Mouse (Mus musculus) heart, postnatal 10 days (tissue): ENCODE results near the gene Cubn. TPM values are rescaled to one million over a fixed set of nuclear protein-coding genes. Genes with fewer than 3 reads are reported as not detected.

Experiments
- DNase-seq, 2 experiments: peaks; one replicate each; pipeline ENCODE4 v3.0.0; 2021
- intact Hi-C: fragments of 180-260 bp; cut with DNase I; formaldehyde crosslinking; loops from one replicate; pipeline ENCODE4 v1.15.1; 2025
- total RNA-seq, 2 experiments: library from RNA; stranded (reverse); gene quantifications; 2 replicates each; pipeline ENCODE4 v1.2.3; 2021

Gene Cubn
- total RNA-seq, 2 experiments from 2014 or later: 1.6 to 1.7 TPM

DNA sequence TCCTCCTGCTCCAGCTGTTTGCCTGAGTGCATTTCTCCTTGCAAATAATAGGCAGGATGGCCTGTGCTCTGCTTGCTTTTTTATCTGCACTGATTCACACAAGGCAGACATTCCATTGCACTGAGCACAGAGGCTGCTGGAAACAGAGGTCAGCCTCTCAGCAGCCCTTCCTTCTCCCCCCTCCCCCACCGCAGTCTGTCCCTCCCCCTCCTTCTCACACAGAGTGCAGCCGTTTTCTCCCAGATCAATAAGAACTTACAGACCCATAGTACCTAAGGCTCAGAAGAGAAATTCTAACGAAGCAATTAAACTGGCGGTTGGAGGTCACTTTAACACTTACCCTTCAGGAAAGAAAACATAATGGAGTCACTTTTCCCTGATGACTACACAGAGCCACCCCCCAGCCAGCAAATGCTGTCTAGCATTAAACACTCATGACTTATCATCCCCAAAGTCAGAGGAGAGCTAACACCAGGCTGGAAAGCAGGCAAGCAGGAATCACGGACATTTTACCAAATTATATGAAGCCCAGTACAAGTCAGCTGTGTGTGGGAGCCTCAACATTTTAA is 119.3 kb downstream of the Cubn start:
- peak; percentile 74 to 79 for DNase-seq
- intact Hi-C loops: loop anchor here (2.0 kb wide), 1 partner anchor 40 kb away; no protein-coding TSS in a partner anchor

DNA sequence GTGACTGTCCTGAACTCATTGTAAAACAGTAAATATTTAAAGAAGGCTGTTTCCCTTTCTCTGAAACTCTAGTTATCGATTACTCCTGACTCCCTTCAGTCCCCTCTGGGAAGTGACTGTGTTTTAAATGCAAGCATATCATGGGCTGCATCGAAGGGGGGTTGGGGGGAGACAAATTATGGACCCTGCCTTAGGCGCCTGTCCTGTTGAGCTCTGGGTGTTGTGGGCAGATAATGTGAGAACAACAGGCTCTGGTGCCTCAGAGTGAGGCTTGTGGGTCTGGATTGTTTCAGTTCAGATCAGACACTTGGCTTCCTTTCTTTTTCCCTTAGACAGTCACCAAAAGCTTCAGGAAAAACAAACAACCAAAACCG is 119.8 kb downstream of the Cubn start:
- intact Hi-C loops: loop anchor here (1.0 to 2.0 kb wide), 2 partner anchors 41 to 203 kb away; no protein-coding TSS in a partner anchor

GRCm38 (mm10) chr2:13371072-13371796 is 120.4 kb downstream of the Cubn start:
- peak; percentile 19 to 36 for DNase-seq

More for the DNA sequence above, 119.8 kb downstream of the Cubn start:
- peak; percentile 60 to 64 for DNase-seq

GRCm38 (mm10) chr2:13370556-13370955 is 121.1 kb downstream of the Cubn start:
- intact Hi-C loops: no loop called here
- DNase-seq: no peak

More at GRCm38 (mm10) chr2:13371072-13371796, 120.4 kb downstream of the Cubn start:
- intact Hi-C loops: loop anchor here (1.0 kb wide), 1 partner anchor 203 kb away; no protein-coding TSS in a partner anchor

GRCm38 (mm10) chr2:13368517-13368916 is 123.1 kb downstream of the Cubn start:
- DNase-seq: no peak
- intact Hi-C loops: no loop called here

- DNase-seq: no peak
- intact Hi-C loops: no loop called here
Measured at GRCm38 (mm10) chr2:13357885-13358552, 133.6 kb downstream of the Cubn start.

- intact Hi-C loops: no loop called here
- no peak for DNase-seq
Measured at GRCm38 (mm10) chr2:13352775-13353174, 138.8 kb downstream of the Cubn start.

DNA sequence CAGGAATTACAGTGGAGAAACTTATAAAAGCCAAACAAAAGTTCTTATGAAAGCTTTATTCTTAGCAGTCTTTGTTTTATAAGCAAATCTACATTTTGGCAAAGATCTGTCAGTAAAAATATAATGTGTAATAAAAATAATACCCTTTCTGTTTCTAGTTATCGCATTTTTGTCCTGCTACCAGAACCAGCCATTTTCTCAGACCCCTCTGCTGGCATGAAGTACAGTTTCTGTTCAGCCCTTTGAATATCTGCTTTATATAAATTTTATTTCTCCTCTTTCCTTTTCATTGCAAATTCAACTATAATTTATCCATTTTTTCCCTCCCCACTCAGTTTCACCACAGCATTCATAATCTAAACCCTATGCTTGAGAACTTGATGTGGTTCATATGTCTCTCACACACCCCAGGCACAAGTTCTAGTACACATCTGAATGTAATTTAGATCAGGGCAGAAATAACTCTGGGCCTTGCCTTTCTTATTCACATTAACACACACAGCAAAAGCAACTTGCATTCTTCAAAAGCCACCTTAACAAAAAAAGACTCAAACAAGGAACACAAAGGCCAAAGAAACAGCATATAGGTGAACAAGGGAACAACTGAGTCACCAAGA is 139.4 kb downstream of the Cubn start:
- intact Hi-C loops: no loop called here
- no peak for DNase-seq

- intact Hi-C loops: no loop called here
- no peak for DNase-seq
Measured at GRCm38 (mm10) chr2:13342325-13342926, 149.2 kb downstream of the Cubn start.

DNA sequence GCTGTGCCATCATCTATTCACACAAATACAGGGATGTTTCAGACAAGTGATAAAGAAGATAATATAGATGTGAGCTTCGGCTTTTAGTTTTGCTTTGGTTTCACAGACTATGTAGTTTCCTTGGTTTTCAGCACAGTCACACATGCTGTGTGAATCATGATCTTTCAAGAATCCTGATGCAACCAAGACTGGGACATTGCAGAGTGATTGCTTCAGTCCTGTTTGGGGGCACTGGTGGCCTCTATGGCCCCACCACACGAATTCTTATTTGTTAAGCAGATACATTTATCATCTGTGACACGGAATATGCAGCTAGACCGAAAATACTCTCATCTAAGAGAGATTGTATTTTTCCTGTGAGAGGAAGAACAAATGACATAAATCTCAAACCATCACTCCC is 156.2 kb downstream of the Cubn start:
- intact Hi-C loops: no loop called here
- DNase-seq: no peak

DNA sequence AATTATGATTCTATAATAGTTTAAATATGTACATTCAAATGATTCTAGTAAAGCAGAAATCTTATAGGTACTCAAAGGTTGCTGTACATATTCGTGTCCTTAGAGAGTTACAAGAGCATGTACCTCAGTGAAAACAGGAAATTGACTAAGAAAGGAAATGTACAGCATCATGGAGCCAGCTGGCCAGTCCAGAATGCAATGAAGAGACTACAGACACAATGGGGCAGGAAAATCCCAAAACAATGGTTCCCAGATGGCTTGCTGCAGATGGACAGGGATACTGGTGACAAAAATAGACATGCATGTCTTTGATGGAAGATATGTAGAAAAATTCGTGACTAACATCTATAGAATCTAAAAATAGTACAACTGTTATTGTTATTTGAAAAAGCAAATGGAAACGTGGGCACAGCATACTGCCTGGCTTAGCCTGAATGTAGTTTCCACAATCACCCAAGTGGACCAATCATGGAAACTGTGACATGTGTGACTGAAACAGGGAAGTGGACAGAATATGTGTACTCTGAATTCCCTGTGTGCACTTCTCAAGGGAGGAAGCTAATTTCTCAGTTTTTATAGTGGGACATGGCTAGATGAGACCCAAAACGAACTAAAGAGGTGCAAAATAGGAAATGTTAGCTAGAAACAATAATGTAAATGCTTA is 161.7 kb downstream of the Cubn start:
- peak; percentile 8 to 13 for DNase-seq
- intact Hi-C loops: no loop called here

DNA sequence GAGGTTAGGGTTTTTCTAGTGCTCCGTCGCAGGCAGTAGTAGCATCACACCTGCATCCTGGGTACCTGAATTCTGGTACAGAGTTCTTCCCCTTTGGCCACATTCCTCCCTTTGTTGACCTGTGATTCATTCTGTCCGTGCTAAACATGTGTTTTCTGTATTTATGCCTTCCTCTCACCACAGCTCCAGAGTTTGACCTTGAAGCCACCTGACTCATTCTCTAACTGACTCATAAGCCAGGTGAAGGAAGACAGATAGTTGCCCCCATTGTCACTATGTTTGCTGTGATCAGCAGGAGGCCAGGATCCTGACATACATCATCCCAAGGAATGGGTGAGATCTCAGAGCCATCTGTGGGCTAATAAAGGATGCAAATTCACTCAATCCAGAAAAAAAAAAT is 188.2 kb downstream of the Cubn start:
- no peak for DNase-seq
- intact Hi-C loops: no loop called here

- intact Hi-C loops: no loop called here
- DNase-seq: peak; percentile 22 to 30
Measured at GRCm38 (mm10) chr2:13299031-13299430, 192.6 kb downstream of the Cubn start.

DNA sequence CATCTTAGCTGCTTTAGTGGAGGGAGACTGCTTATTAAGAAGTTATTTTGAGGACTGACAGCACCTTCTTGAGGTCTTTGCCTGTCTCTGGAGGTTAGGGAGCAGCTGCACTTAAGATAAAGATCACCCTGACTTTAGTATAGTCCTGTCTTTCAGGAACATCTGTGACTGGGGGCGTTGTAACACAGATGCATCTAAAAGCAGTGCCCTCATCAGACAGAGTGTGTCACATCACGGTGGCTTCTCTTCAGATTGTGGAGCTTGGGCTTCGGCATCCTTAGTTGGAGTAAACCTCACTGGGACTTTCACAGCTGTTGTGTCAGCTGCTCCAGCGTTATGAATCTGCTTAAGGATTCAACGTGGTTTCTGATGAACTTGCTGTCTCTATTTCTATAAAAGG is 193.9 kb downstream of the Cubn start:
- intact Hi-C loops: no loop called here
- DNase-seq: no peak

- intact Hi-C loops: loop anchor here (1.0 to 5.0 kb wide), 3 partner anchors 127 to 307 kb away; no protein-coding TSS in a partner anchor
- peak; percentile 17 to 47 for DNase-seq
Measured at GRCm38 (mm10) chr2:13290661-13291060, 201.0 kb downstream of the Cubn start.

DNA sequence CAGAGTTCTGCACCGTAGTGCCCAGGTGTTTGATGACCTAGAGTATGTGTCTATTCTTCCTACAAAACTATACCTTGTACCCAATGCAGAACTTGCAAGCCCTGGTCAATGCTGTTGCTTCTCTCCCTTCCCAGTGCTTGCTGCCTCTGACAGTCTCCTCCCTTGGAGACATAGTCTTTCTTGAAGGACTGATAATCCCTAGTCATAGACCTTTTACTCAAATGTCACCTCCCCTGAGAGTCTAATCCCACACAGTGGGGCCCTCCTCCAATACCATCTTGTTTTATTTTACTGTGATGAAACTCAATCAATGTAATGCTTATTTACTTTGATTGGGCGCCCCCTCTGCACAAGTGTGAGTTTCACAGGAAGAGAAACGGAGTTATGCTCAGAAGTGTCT is 201.5 kb downstream of the Cubn start:
- intact Hi-C loops: loop anchor here (1.0 to 5.0 kb wide), 3 partner anchors 127 to 307 kb away; no protein-coding TSS in a partner anchor

GRCm38 (mm10) chr2:13278114-13278862 is 213.3 kb downstream of the Cubn start:
- intact Hi-C loops: loop anchor here (2.0 to 5.0 kb wide), 4 partner anchors 319 to 1014 kb away; no protein-coding TSS in a partner anchor
- peak; percentile 13 to 33 for DNase-seq

More for the DNA sequence above, 201.5 kb downstream of the Cubn start:
- no peak for DNase-seq

DNA sequence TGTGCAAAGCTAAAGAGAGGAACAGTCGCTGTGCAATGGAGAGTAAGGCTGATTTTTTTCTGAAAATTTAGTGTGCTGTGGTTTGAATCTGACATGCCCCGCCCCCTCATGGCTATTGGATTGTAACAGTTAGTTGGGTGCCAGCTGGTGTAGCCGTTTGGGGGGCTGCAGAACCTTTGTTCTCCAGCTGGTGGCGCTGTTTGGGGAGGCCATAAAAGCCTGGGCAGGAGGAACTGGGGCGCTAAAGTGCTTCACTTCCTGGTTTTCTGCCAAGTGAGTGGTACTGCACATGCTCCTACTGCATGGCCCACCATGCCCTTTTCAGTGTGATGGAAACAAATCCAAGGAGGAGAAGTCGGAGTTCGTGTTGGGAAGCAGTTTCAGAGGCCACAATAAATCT is 215.7 kb downstream of the Cubn start:
- no peak for DNase-seq
- intact Hi-C loops: loop anchor here (5.0 kb wide), 3 partner anchors 581 to 1016 kb away; no protein-coding TSS in a partner anchor
